Mouse (Mus musculus): ENCODE results near the gene Gabarapl1.
"Not testable (repeated sequence)": the region's sequence is repeated elsewhere in the genome, so short reads cannot be mapped to it uniquely, and the experiment has no call there.

The Gabarapl1 gene

GRCm38 (mm10) chr6:129532942-129533860 is at the start of gene Gabarapl1:
Gene Gabarapl1 (plus strand): TSS chr6:129533160.
- DNase-seq (ENCODE audit: low read depth, low spot score) = peak; percentile 88

GRCm38 (mm10) chr6:129494924-129495323 is 38.0 kb upstream of the Gabarapl1 start:
- DNase-seq (ENCODE audit: low read depth, low spot score) = no peak

- no peak for DNase-seq (ENCODE audit: low read depth, low spot score)
These were observed 35.4 kb upstream of the Gabarapl1 start for GRCm38 (mm10) chr6:129497345-129498218.

- not testable (repeated sequence) for DNase-seq (ENCODE audit: low read depth, low spot score)
These were observed 33.4 kb upstream of the Gabarapl1 start for GRCm38 (mm10) chr6:129499516-129499915.

GRCm38 (mm10) chr6:129503471-129503870 is 29.5 kb upstream of the Gabarapl1 start:
- no peak for DNase-seq (ENCODE audit: low read depth, low spot score)

- DNase-seq (ENCODE audit: low read depth, low spot score) = peak; percentile 87
These were observed 25.9 kb upstream of the Gabarapl1 start, which contains the start of gene Olr1 for GRCm38 (mm10) chr6:129507024-129507423. Gene Olr1 (minus strand): TSS chr6:129507165.

- DNase-seq (ENCODE audit: low read depth, low spot score) = no peak
These were observed 22.6 kb upstream of the Gabarapl1 start for GRCm38 (mm10) chr6:129510120-129510911.

- DNase-seq (ENCODE audit: low read depth, low spot score) = no peak
These were observed 20.6 kb upstream of the Gabarapl1 start, which contains the start of gene Tmem52b for GRCm38 (mm10) chr6:129512367-129512766. Gene Tmem52b (plus strand): TSS chr6:129512555.

- DNase-seq (ENCODE audit: low read depth, low spot score) = no peak
These were observed 20.1 kb upstream of the Gabarapl1 start for GRCm38 (mm10) chr6:129512868-129513267.

- DNase-seq (ENCODE audit: low read depth, low spot score) = peak; percentile 94
These were observed 19.6 kb upstream of the Gabarapl1 start for GRCm38 (mm10) chr6:129513409-129513808.

- DNase-seq (ENCODE audit: low read depth, low spot score) = peak; percentile 82
These were observed 18.6 kb upstream of the Gabarapl1 start for GRCm38 (mm10) chr6:129514376-129514775.

- no peak for DNase-seq (ENCODE audit: low read depth, low spot score)
These were observed 17.9 kb upstream of the Gabarapl1 start for GRCm38 (mm10) chr6:129515068-129515467.

GRCm38 (mm10) chr6:129516388-129516787 is 16.6 kb upstream of the Gabarapl1 start:
- no peak for DNase-seq (ENCODE audit: low read depth, low spot score)

GRCm38 (mm10) chr6:129517752-129518408 is 15.1 kb upstream of the Gabarapl1 start:
- DNase-seq (ENCODE audit: low read depth, low spot score) = peak; percentile 82

- DNase-seq (ENCODE audit: low read depth, low spot score) = no peak
These were observed 6.9 kb upstream of the Gabarapl1 start for GRCm38 (mm10) chr6:129526069-129526468.

- DNase-seq (ENCODE audit: low read depth, low spot score) = no peak
These were observed 5.5 kb upstream of the Gabarapl1 start for GRCm38 (mm10) chr6:129527416-129527815.

GRCm38 (mm10) chr6:129529605-129530004 is 3.4 kb upstream of the Gabarapl1 start:
- DNase-seq (ENCODE audit: low read depth, low spot score) = no peak

GRCm38 (mm10) chr6:129530261-129530660 is 2.7 kb upstream of the Gabarapl1 start:
- DNase-seq (ENCODE audit: low read depth, low spot score) = no peak

- peak; percentile 93 for DNase-seq (ENCODE audit: low read depth, low spot score)
These were observed 411 bp upstream of the Gabarapl1 start for GRCm38 (mm10) chr6:129532556-129532941.

- DNase-seq (ENCODE audit: low read depth, low spot score) = peak; percentile 78
These were observed 1.1 kb downstream of the Gabarapl1 start for GRCm38 (mm10) chr6:129534057-129534456.
